Comparison of ENCODE assay signal across 14 mouse cellular contexts in genomic region chr8:124375168-124375567, GRCm38 (mm10).
DNase-seq lines count a peak whose midpoint lies in the region; ATAC-seq and TF ChIP-seq lines count a peak whose summit lies in the region.
"Had no signal": no experiment of that assay in that cellular context is flagged by ENCODE, and none has a peak within 500 bp of the region (broad histone marks: within the 10 kb centered on the region; RNA-seq: fewer than 3 reads in every experiment).

No protein-coding gene starts in this region.

- H3K4me1 ChIP-seq in cerebellum, adult 2 months (ENCODE audit: control insufficient read depth, insufficient read depth, low read length): peaks cover 22% of the 10 kb centered on the region
- peaks cover 9% of the 10 kb centered on the region for H3K4me1 ChIP-seq in heart, embryonic 16.5 days (ENCODE audit: control insufficient read depth, insufficient read depth, low read length)
- peaks cover 13% of the 10 kb centered on the region for H3K4me1 ChIP-seq in heart, embryonic 12.5 days (replicated peaks)
- peaks cover 44% of the 10 kb centered on the region for H3K4me1 ChIP-seq in megakaryocyte, embryonic 14.5 days
- H3K4me1 ChIP-seq: intestine, embryonic 15.5 days had no signal

- no peak for TF ChIP-seq CTCF in cerebellum, adult 2 months (IDR thresholded peaks at IDR 0.05; ENCODE audit: borderline replicate concordance, insufficient read depth, low read depth, low read length)

- WGBS in cerebellum, adult 2 months: 29% methylated on average over 6 of the region's 6 CpGs
- WGBS in heart, embryonic 16.5 days: 51% methylated on average over 6 of the region's 6 CpGs
- 61% methylated on average over 6 of the region's 6 CpGs for WGBS in heart, embryonic 12.5 days

- TF ChIP-seq POLR2A in cerebellum, adult 2 months (IDR thresholded peaks at IDR 0.05; ENCODE audit: borderline replicate concordance, insufficient read depth, low read length): no peak

- no peak overlapping the region for H3K4me2 ChIP-seq in heart, embryonic 16.5 days (ENCODE audit: low read depth, low read length)
- no peak overlapping the region for H3K4me2 ChIP-seq in heart, embryonic 12.5 days
- H3K4me2 ChIP-seq: intestine, embryonic 15.5 days had no signal

- intact Hi-C loops in left cerebral cortex, postnatal 36 days (cut with DNase I): no loop called here

- H3K9ac ChIP-seq in heart, embryonic 16.5 days (ENCODE audit: low read length): peak overlapping the region; percentile 26; the same call in 1 of the 2 replicates
- H3K9ac ChIP-seq in heart, embryonic 12.5 days: no peak overlapping the region
- H3K9ac ChIP-seq: intestine, embryonic 15.5 days had no signal

- no peaks in the 10 kb centered on the region for H3K27me3 ChIP-seq in cerebellum, adult 2 months (ENCODE audit: control insufficient read depth, insufficient read depth, low read length)
- no peaks in the 10 kb centered on the region for H3K27me3 ChIP-seq in heart, embryonic 16.5 days (ENCODE audit: control insufficient read depth, insufficient read depth, low read length)
- no peaks in the 10 kb centered on the region for H3K27me3 ChIP-seq in heart, embryonic 12.5 days (replicated peaks)
- H3K27me3 ChIP-seq in megakaryocyte, embryonic 14.5 days (replicated peaks): peaks cover 44% of the 10 kb centered on the region
- H3K27me3 ChIP-seq: intestine, embryonic 15.5 days had no signal

- peak; percentile 68 for ATAC-seq in heart, embryonic 16.5 days (replicated peaks; ENCODE audit: extremely low read depth, insufficient read depth, low FRiP score)
- ATAC-seq in heart, embryonic 12.5 days (ENCODE audit: insufficient number of reproducible peaks, low FRiP score): no peak
- no peak for ATAC-seq in megakaryocyte, adult 5-6 weeks (ENCODE audit: poor library complexity, severe bottlenecking)
- ATAC-seq: intestine, embryonic 15.5 days had no signal

- H3K27ac ChIP-seq in cerebellum, adult 2 months (ENCODE audit: insufficient read depth, low read length): peak overlapping the region; percentile 29; the same call in 1 of the 2 replicates
- peak overlapping the region; percentile 46 for H3K27ac ChIP-seq in heart, embryonic 16.5 days (ENCODE audit: low read length)
- no peak overlapping the region for H3K27ac ChIP-seq in heart, embryonic 12.5 days (ENCODE audit: poor library complexity, severe bottlenecking)
- H3K27ac ChIP-seq: intestine, embryonic 15.5 days had no signal

- no peaks in the 10 kb centered on the region for H3K9me3 ChIP-seq in heart, embryonic 16.5 days (replicated peaks; ENCODE audit: control insufficient read depth, low read length)
- no peaks in the 10 kb centered on the region; the same call in 1 of the 2 replicates for H3K9me3 ChIP-seq in heart, embryonic 12.5 days (replicated peaks)
- H3K9me3 ChIP-seq in megakaryocyte, embryonic 14.5 days: no peaks in the 10 kb centered on the region
- H3K9me3 ChIP-seq: intestine, embryonic 15.5 days had no signal

- no peak overlapping the region for H3K4me3 ChIP-seq in cerebellum, adult 2 months (replicated peaks; ENCODE audit: insufficient read depth, low read depth, low read length)
- H3K4me3 ChIP-seq in heart, embryonic 16.5 days (ENCODE audit: low read length): no peak overlapping the region
- H3K4me3 ChIP-seq in heart, embryonic 12.5 days: no peak overlapping the region
- peak overlapping the region; percentile 59 for H3K4me3 ChIP-seq in megakaryocyte, embryonic 14.5 days (replicated peaks)
- H3K4me3 ChIP-seq: intestine, embryonic 15.5 days had no signal

- no peaks in the 10 kb centered on the region for H3K36me3 ChIP-seq in heart, embryonic 16.5 days (ENCODE audit: control insufficient read depth, insufficient read depth)
- H3K36me3 ChIP-seq in heart, embryonic 12.5 days: no peaks in the 10 kb centered on the region
- no peaks in the 10 kb centered on the region for H3K36me3 ChIP-seq in megakaryocyte, embryonic 14.5 days (replicated peaks; ENCODE audit: low read length)
- H3K36me3 ChIP-seq: G1E; intestine, embryonic 15.5 days had no signal

- DNase-seq in cerebellum, adult 2 months: no peak
- DNase-seq in cerebellum, adult 11 months: no peak
- peak; percentile 10 for DNase-seq in skeletal muscle tissue, adult 2 months (ENCODE audit: low read depth, low spot score)
- DNase-seq in left cerebral cortex, postnatal 36 days (ENCODE audit: low spot score in 2 of 2): no peak
- DNase-seq: B cell, adult 2 months; kidney, postnatal 14 days; right cerebral cortex, postnatal 4 days; thymus, postnatal 25 days had no signal
